Mouse (Mus musculus): ENCODE results near the gene Ntrk2.

- TF ChIP-seq CTCF (IDR thresholded peaks at IDR 0.05; ENCODE audit: extremely low read depth, insufficient read length, insufficient replicate concordance, low read depth, low read length) (peak; percentile 40; the same call in 1 of the 2 replicates), POLR2A (IDR thresholded peaks at IDR 0.05; ENCODE audit: low read depth, low read length) (no peak)
Observed at GRCm38 (mm10) chr13:58806397-58806892, at the start of gene Ntrk2.
